Mouse (Mus musculus) stomach, postnatal 0 days (tissue): ENCODE results near the gene S100a16. TPM values are rescaled to one million over a fixed set of nuclear protein-coding genes. Genes with fewer than 3 reads are reported as not detected.

Experiments used
- ATAC-seq: fragments of 200-750 bp; cut with Nextera tagmentation; 2 replicates; pipeline ENCODE4 v1.8.0; 2017; ENCODE audit not compliant: low FRiP score, low TSS enrichment
- DNase-seq: peaks from one replicate; pipeline ENCODE4 v3.0.0-alpha.2; 2016; ENCODE audit warnings: low spot score
- H3K27ac ChIP-seq: fragments of 300-500 bp; sonication (generic); replicated peaks from 2 replicates; pipeline ENCODE4 v1.5.1; 2014; ENCODE audit warnings: mild to moderate bottlenecking, control low read depth
- H3K27me3 ChIP-seq: fragments of 300-500 bp; sonication (generic); 2 replicates; pipeline ENCODE4 v1.6.1; 2014; ENCODE audit warnings: low read length; ENCODE audit not compliant: control insufficient read depth, insufficient read depth
- H3K36me3 ChIP-seq: fragments of 300-500 bp; sonication (generic); 2 replicates; pipeline ENCODE4 v1.6.1; 2014; ENCODE audit warnings: low read length, mixed read lengths; ENCODE audit not compliant: control insufficient read depth, insufficient read depth
- H3K4me1 ChIP-seq: fragments of 300-500 bp; sonication (generic); replicated peaks from 2 replicates; pipeline ENCODE4 v1.6.1; 2014; ENCODE audit warnings: antibody characterized with exemption; ENCODE audit not compliant: control insufficient read depth, insufficient read depth
- H3K4me2 ChIP-seq: fragments of 300-500 bp; sonication (generic); replicated peaks from 2 replicates; pipeline ENCODE4 v1.6.1; 2014; ENCODE audit warnings: low read depth, mild to moderate bottlenecking, control low read depth, moderate library complexity
- H3K4me3 ChIP-seq: fragments of 300-500 bp; sonication (generic); 2 replicates; pipeline ENCODE4 v1.5.1; 2014; ENCODE audit warnings: low read depth, low read length, control low read depth
- H3K9ac ChIP-seq: fragments of 300-500 bp; sonication (generic); 2 replicates; pipeline ENCODE4 v1.6.1; 2014; ENCODE audit warnings: mild to moderate bottlenecking, low read length, control low read depth, mixed read lengths
- H3K9me3 ChIP-seq: fragments of 300-500 bp; sonication (generic); 2 replicates; pipeline ENCODE4 v1.6.1; 2016; ENCODE audit warnings: low read length; ENCODE audit not compliant: control insufficient read depth
- CTCF ChIP-seq: IDR thresholded peaks from 2 replicates; pipeline ENCODE4 v1.5.1; 2016; ENCODE audit warnings: antibody characterized with exemption, low read depth, mild to moderate bottlenecking, moderate library complexity
- EP300 ChIP-seq: optimal IDR thresholded peaks from 2 replicates; pipeline ENCODE3; 2016; ENCODE audit warnings: antibody characterized with exemption
- WGBS: fragments of 180-500 bp; shearing (Covaris S2); extraction: QIAGEN DNeasy Blood & Tissue Kit; methylation state at CpG from one replicate; pipeline ENCODE4 v1.1.7; 2014; 5-methylcytosine and 5-hydroxymethylcytosine counted together
- polyA plus RNA-seq: library from polyadenylated mRNA; unstranded; fragments of >200 nt; fragmentation: Nextera tagmentation; extraction: Ambion mirVana; gene quantifications from 2 replicates; pipeline ENCODE4 v1.2.1, GENCODE M21; 2015

S100a16 gene
- polyA plus RNA-seq, 1 experiment from 2014 or later, result 559 TPM

- peak within 1 kb of the TSS; percentile 98 for H3K9ac ChIP-seq
- TF ChIP-seq CTCF, result no peak
- peak; percentile 80 for TF ChIP-seq EP300
- H3K27me3 ChIP-seq, result no peaks in the 10 kb centered on the region
- DNase-seq (peak; percentile 100), ATAC-seq (peak; percentile 88)
- peaks cover 3% of the 10 kb centered on the region for H3K36me3 ChIP-seq
- under 1% methylated on average over 60 of the region's 66 CpGs for WGBS
- peak within 1 kb of the TSS; percentile 97 for H3K27ac ChIP-seq
- peak within 1 kb of the TSS; percentile 91 for H3K4me3 ChIP-seq
- no peaks in the 10 kb centered on the region for H3K9me3 ChIP-seq
- peaks cover 4% of the 10 kb centered on the region; the same call in 1 of the 2 replicates for H3K4me1 ChIP-seq
- H3K4me2 ChIP-seq, result peak within 1 kb of the TSS; percentile 67
Measured at GRCm38 (mm10) chr3:90508950-90509746, 27.9 kb upstream of the S100a16 start, which contains the start of gene Chtop. TSS of gene Chtop (minus strand) at chr3:90509498.

GRCm38 (mm10) chr3:90509747-90510123, 27.3 kb upstream of the S100a16 start:
- no peak overlapping the region for H3K9ac ChIP-seq
- H3K27ac ChIP-seq, result peak overlapping the region; percentile 8
- peak overlapping the region; percentile 21 for H3K4me2 ChIP-seq
- peaks cover 4% of the 10 kb centered on the region; the same call in 1 of the 2 replicates for H3K4me1 ChIP-seq
- DNase-seq (no peak), ATAC-seq (no peak)
- H3K27me3 ChIP-seq, result no peaks in the 10 kb centered on the region
- TF ChIP-seq CTCF, result no peak
- TF ChIP-seq EP300, result no peak
- no peaks in the 10 kb centered on the region for H3K9me3 ChIP-seq
- peak overlapping the region; percentile 91 for H3K4me3 ChIP-seq
- 21% methylated on average over 2 of the region's 2 CpGs for WGBS
- H3K36me3 ChIP-seq, result peaks cover 3% of the 10 kb centered on the region

GRCm38 (mm10) chr3:90512276-90512675, 24.8 kb upstream of the S100a16 start:
- no peaks in the 10 kb centered on the region for H3K9me3 ChIP-seq

GRCm38 (mm10) chr3:90512948-90513642, 24.0 kb upstream of the S100a16 start:
- 68% methylated on average over 9 of the region's 9 CpGs for WGBS
- H3K9me3 ChIP-seq, result no peaks in the 10 kb centered on the region
- H3K9ac ChIP-seq, result peak overlapping the region; percentile 61; the same call in 1 of the 2 replicates
- DNase-seq, result peak; percentile 56
- H3K4me1 ChIP-seq, result peaks cover 1% of the 10 kb centered on the region; the same call in 1 of the 2 replicates
- ATAC-seq, result no peak
- peak overlapping the region; percentile 84 for H3K27ac ChIP-seq
- peak overlapping the region; percentile 48; the same call in 1 of the 2 replicates for H3K4me3 ChIP-seq
- peak overlapping the region; percentile 88 for H3K4me2 ChIP-seq
- no peaks in the 10 kb centered on the region for H3K27me3 ChIP-seq
- no peak for TF ChIP-seq CTCF
- no peak for TF ChIP-seq EP300
- no peaks in the 10 kb centered on the region; the same call in 1 of the 2 replicates for H3K36me3 ChIP-seq

More at GRCm38 (mm10) chr3:90512276-90512675, 24.8 kb upstream of the S100a16 start:
- Histone ChIP-seq H3K4me2 (no peak overlapping the region), H3K27ac (no peak overlapping the region), H3K36me3 (no peaks in the 10 kb centered on the region; the same call in 1 of the 2 replicates), H3K4me1 (peaks cover 4% of the 10 kb centered on the region; the same call in 1 of the 2 replicates), H3K4me3 (no peak overlapping the region), H3K9ac (no peak overlapping the region), H3K27me3 (no peaks in the 10 kb centered on the region)
- 84% methylated on average over 5 of the region's 5 CpGs for WGBS
- TF ChIP-seq EP300 (no peak), CTCF (no peak)
- DNase-seq, result no peak
- ATAC-seq, result no peak

GRCm38 (mm10) chr3:90513796-90514590, 23.1 kb upstream of the S100a16 start, which contains the start of the genes S100a1 and S100a13:
TSS of gene S100a1 (minus strand) at chr3:90514392.
TSS of gene S100a13 (plus strand) at chr3:90514435.
- Histone ChIP-seq H3K4me2 (peak within 1 kb of the TSS; percentile 88), H3K4me1 (no peaks in the 10 kb centered on the region; the same call in 1 of the 2 replicates), H3K4me3 (peak within 1 kb of the TSS; percentile 48), H3K9ac (peak within 1 kb of the TSS; percentile 61), H3K9me3 (no peaks in the 10 kb centered on the region), H3K27ac (peak within 1 kb of the TSS; percentile 84), H3K27me3 (no peaks in the 10 kb centered on the region), H3K36me3 (no peaks in the 10 kb centered on the region; the same call in 1 of the 2 replicates)
- TF ChIP-seq CTCF, result peak; percentile 72
- no peak for TF ChIP-seq EP300
- ATAC-seq, result peak; percentile 80
- 5% methylated on average over 25 of the region's 25 CpGs for WGBS
- peak; percentile 79 for DNase-seq
